34 mouse cellular contexts compared by ENCODE assay signal in the genomic region with DNA sequence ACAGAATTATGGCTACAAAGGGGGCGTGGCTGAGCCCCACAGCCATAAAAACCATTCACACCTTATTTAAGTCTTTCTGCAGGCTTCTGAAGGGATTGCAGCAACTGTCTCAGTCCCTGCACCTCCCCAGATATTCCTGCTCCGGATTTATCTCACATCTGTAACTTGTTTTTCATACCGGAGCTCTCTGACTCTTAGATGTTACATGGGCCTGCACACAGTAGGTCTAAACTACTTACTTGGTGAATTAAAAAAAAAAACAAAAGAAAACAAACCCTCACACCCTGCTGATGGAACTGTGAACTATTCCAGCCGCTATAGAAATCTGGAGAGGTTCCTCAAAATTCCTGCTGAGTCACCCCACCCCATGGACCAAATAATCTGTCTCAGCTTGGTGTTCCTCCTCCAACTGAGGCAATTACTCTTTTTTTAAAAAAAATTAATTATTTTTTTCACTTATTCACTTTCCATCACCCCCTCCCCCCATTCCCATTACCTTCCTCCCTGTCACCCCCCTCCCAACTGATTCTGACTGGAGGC. TPM values are rescaled to one million over a fixed set of nuclear protein-coding genes. Genes with fewer than 3 reads are reported as not detected.
DNase-seq lines count a peak whose midpoint lies in the region; ATAC-seq lines count a peak whose summit lies in the region.
"Had no signal": no experiment of that assay in that cellular context is flagged by ENCODE, and none has a peak within 500 bp of the region (broad histone marks: within the 10 kb centered on the region; RNA-seq: fewer than 3 reads in every experiment).

No protein-coding gene starts in this region.

- DNase-seq in heart, embryonic 10.5 days (ENCODE audit: low spot score) = no peak
- DNase-seq in lung, postnatal 4 days = no peak
- no peak for DNase-seq in cerebellum, adult 8-10 months
- no peak for DNase-seq in embryonic facial prominence, embryonic 10.5 days (ENCODE audit: low spot score)
- DNase-seq: adrenal gland, adult 2 months; adrenal gland, postnatal 36 days; cerebellum, adult 2 months; embryo, embryonic 11 days; gastrocnemius, adult 2 months; gastrocnemius, postnatal 36 days; heart, postnatal 4 days; kidney, adult 9 months; kidney, postnatal 10 days; layer of hippocampus, postnatal 36 days; right cerebral cortex, adult 18-20 months; spleen, adult 18-20 months; thymus, postnatal 25 days had no signal

- H3K27ac ChIP-seq in heart, embryonic 13.5 days (replicated peaks) = peak overlapping the region; percentile 53; the same call in 1 of the 2 replicates
- H3K27ac ChIP-seq in heart, embryonic 10.5 days = no peak overlapping the region
- 0 out of 2 replicates have a peak overlapping the region, but pooled peaks have one; percentile 50 for H3K27ac ChIP-seq in lung, embryonic 16.5 days (ENCODE audit: low read length)
- peak overlapping the region; percentile 43 for H3K27ac ChIP-seq in macrophage
- H3K27ac ChIP-seq in embryonic facial prominence, embryonic 10.5 days (replicated peaks) = no peak overlapping the region
- H3K27ac ChIP-seq: embryonic facial prominence, embryonic 13.5 days; forebrain, embryonic 10.5 days; gastrocnemius, adult 2 months; hindbrain, embryonic 13.5 days; limb, embryonic 10.5 days; limb, embryonic 15.5 days; liver, embryonic 14.5 days; midbrain, embryonic 12.5 days; neural tube, embryonic 12.5 days had no signal

- no peaks in the 10 kb centered on the region for H3K36me3 ChIP-seq in heart, embryonic 13.5 days
- H3K36me3 ChIP-seq in heart, embryonic 10.5 days = no peaks in the 10 kb centered on the region
- H3K36me3 ChIP-seq in lung, embryonic 16.5 days (ENCODE audit: control insufficient read depth, insufficient read depth, low read length) = no peaks in the 10 kb centered on the region
- no peaks in the 10 kb centered on the region for H3K36me3 ChIP-seq in macrophage (ENCODE audit: inconsistent target)
- H3K36me3 ChIP-seq in embryonic facial prominence, embryonic 10.5 days (replicated peaks) = no peaks in the 10 kb centered on the region
- H3K36me3 ChIP-seq: embryonic facial prominence, embryonic 13.5 days; forebrain, embryonic 10.5 days; hindbrain, embryonic 13.5 days; limb, embryonic 10.5 days; limb, embryonic 15.5 days; midbrain, embryonic 12.5 days; neural tube, embryonic 12.5 days had no signal

- H3K9ac ChIP-seq in heart, embryonic 13.5 days = no peak overlapping the region
- H3K9ac ChIP-seq in lung, embryonic 16.5 days (ENCODE audit: low read length) = no peak overlapping the region
- H3K9ac ChIP-seq: embryonic facial prominence, embryonic 13.5 days; hindbrain, embryonic 13.5 days; limb, embryonic 15.5 days; liver, embryonic 14.5 days; lung, embryonic 14.5 days; midbrain, embryonic 12.5 days; neural tube, embryonic 12.5 days had no signal

- 61% methylated on average over 4 of the region's 4 CpGs for WGBS in heart, embryonic 13.5 days
- WGBS in heart, embryonic 10.5 days = 70% methylated on average over 4 of the region's 4 CpGs
- 71% methylated on average over 4 of the region's 4 CpGs for WGBS in lung, embryonic 16.5 days
- 52% methylated on average over 4 of the region's 4 CpGs for WGBS in macrophage (ENCODE audit: missing documents)
- WGBS in embryonic facial prominence, embryonic 10.5 days = 80% methylated on average over 4 of the region's 4 CpGs

- peaks cover 19% of the 10 kb centered on the region; the same call in 1 of the 2 replicates for H3K4me1 ChIP-seq in heart, embryonic 13.5 days
- H3K4me1 ChIP-seq in heart, embryonic 10.5 days = no peaks in the 10 kb centered on the region
- 0 out of 2 replicates have a peak, but pooled peaks cover 2% of the 10 kb centered on the region for H3K4me1 ChIP-seq in lung, embryonic 16.5 days (replicated peaks; ENCODE audit: control insufficient read depth, insufficient read depth, low read length)
- peaks cover 6% of the 10 kb centered on the region; the same call in 1 of the 2 replicates for H3K4me1 ChIP-seq in embryonic facial prominence, embryonic 10.5 days
- H3K4me1 ChIP-seq: hindbrain, embryonic 13.5 days; neural tube, embryonic 12.5 days had no signal

- H3K4me3 ChIP-seq in heart, embryonic 13.5 days = no peak overlapping the region
- H3K4me3 ChIP-seq in heart, embryonic 10.5 days = no peak overlapping the region
- no peak overlapping the region for H3K4me3 ChIP-seq in lung, embryonic 16.5 days (ENCODE audit: low read length)
- H3K4me3 ChIP-seq in macrophage (ENCODE audit: inconsistent target) = no peak overlapping the region
- no peak overlapping the region for H3K4me3 ChIP-seq in embryonic facial prominence, embryonic 10.5 days
- H3K4me3 ChIP-seq: embryonic facial prominence, embryonic 13.5 days; forebrain, embryonic 10.5 days; gastrocnemius, adult 2 months; hindbrain, embryonic 13.5 days; limb, embryonic 10.5 days; limb, embryonic 15.5 days; midbrain, embryonic 12.5 days; myocyte; neural tube, embryonic 12.5 days had no signal

- H3K79me2 ChIP-seq in macrophage (ENCODE audit: inconsistent target) = no peaks in the 10 kb centered on the region

- ATAC-seq in heart, embryonic 13.5 days (ENCODE audit: extremely low read depth, insufficient number of reproducible peaks, low FRiP score, low TSS enrichment) = no peak
- no peak for ATAC-seq in lung, embryonic 16.5 days (ENCODE audit: low read depth)
- ATAC-seq: activated CD4-positive, CD25-positive, alpha-beta regulatory T cell, adult 4 months; forebrain, embryonic 16.5 days; intestine, embryonic 16.5 days had no signal

- no peak overlapping the region for H3K4me2 ChIP-seq in heart, embryonic 13.5 days
- H3K4me2 ChIP-seq in lung, embryonic 16.5 days (ENCODE audit: low read depth, low read length) = no peak overlapping the region
- H3K4me2 ChIP-seq: embryonic facial prominence, embryonic 13.5 days; heart, embryonic 11.5 days; hindbrain, embryonic 13.5 days; limb, embryonic 15.5 days; lung, embryonic 14.5 days; midbrain, embryonic 12.5 days; neural tube, embryonic 12.5 days had no signal

- H3K27me3 ChIP-seq in heart, embryonic 13.5 days (replicated peaks) = no peaks in the 10 kb centered on the region
- H3K27me3 ChIP-seq in heart, embryonic 10.5 days (ENCODE audit: insufficient read depth, poor library complexity, severe bottlenecking) = no peaks in the 10 kb centered on the region
- H3K27me3 ChIP-seq in lung, embryonic 16.5 days (ENCODE audit: control insufficient read depth, insufficient read depth, low read depth, low read length) = no peaks in the 10 kb centered on the region
- H3K27me3 ChIP-seq in embryonic facial prominence, embryonic 10.5 days (replicated peaks; ENCODE audit: low read depth, poor library complexity, severe bottlenecking) = no peaks in the 10 kb centered on the region
- H3K27me3 ChIP-seq: embryonic facial prominence, embryonic 13.5 days; hindbrain, embryonic 13.5 days; limb, embryonic 15.5 days; midbrain, embryonic 12.5 days; neural tube, embryonic 12.5 days had no signal

- H3K9me3 ChIP-seq in heart, embryonic 13.5 days = peaks cover 5% of the 10 kb centered on the region; the same call in 1 of the 2 replicates
- no peaks in the 10 kb centered on the region for H3K9me3 ChIP-seq in heart, embryonic 10.5 days
- peaks cover 1% of the 10 kb centered on the region; the same call in 1 of the 2 replicates for H3K9me3 ChIP-seq in lung, embryonic 16.5 days (ENCODE audit: control insufficient read depth, low read length)
- H3K9me3 ChIP-seq in embryonic facial prominence, embryonic 10.5 days = no peaks in the 10 kb centered on the region
- H3K9me3 ChIP-seq: limb, embryonic 10.5 days; limb, embryonic 15.5 days; midbrain, embryonic 12.5 days; neural tube, embryonic 12.5 days had no signal

RNA-seq across cellular contexts. Expression of a gene that starts 53.6 kb away (rescaled TPM):
- 13.3 and 13.7 TPM in 2 replicates for polyA plus RNA-seq in heart, embryonic 13.5 days (2015; fragmentation: Nextera tagmentation; extraction: Ambion mirVana)
- 19.5 and 21.7 TPM in 2 replicates for polyA plus RNA-seq in heart, embryonic 10.5 days (2016; fragmentation: Nextera tagmentation; extraction: Ambion mirVana)
- polyA plus RNA-seq in lung, embryonic 16.5 days (2015; fragmentation: Nextera tagmentation; extraction: Ambion mirVana) = 16.4 and 18.1 TPM in 2 replicates
- 10 to 100 TPM; 24.7 to 63.7 (median 45.1) TPM for total RNA-seq in macrophage (2018; cell fraction: chromatin; rRNA removed)
- total RNA-seq in macrophage (2018; cell fraction: cytosol; rRNA removed) = 10 to 100 TPM; 14.1 to 24.6 (median 20.0) TPM
- total RNA-seq in macrophage (2018; cell fraction: nucleus; rRNA removed) = 10 to 100 TPM; 26.3 to 55.4 (median 41.0) TPM
- 14.4 to 17.0 TPM (median 15.7 TPM) in 3 replicates for polyA plus RNA-seq in macrophage (2018)
- 24.3 and 24.9 TPM in 2 replicates for polyA plus RNA-seq in embryonic facial prominence, embryonic 10.5 days (2016; fragmentation: Nextera tagmentation; extraction: Ambion mirVana)

Comparison
In these comparisons a context has a peak if more than half of its experiments do, and no peak if none do; other contexts are left out.
1. H3K27ac ChIP-seq: peak in heart, embryonic 13.5 days (single experiment), lung, embryonic 16.5 days (single experiment) and macrophage (single experiment); none in heart, embryonic 10.5 days (single experiment) and embryonic facial prominence, embryonic 10.5 days (single experiment).